Mouse (Mus musculus) lung, postnatal 0 days (tissue): ENCODE results near the gene Ndufb2.

ENCODE experiments used
- CTCF ChIP-seq: IDR thresholded peaks from 2 replicates; pipeline ENCODE4 v1.5.1; 2016; ENCODE audit warnings: antibody characterized with exemption, mild to moderate bottlenecking
- EP300 ChIP-seq: IDR thresholded peaks from 2 replicates; pipeline ENCODE4 v1.6.1; 2016; ENCODE audit warnings: antibody characterized with exemption, mild to moderate bottlenecking, control low read depth

- TF ChIP-seq CTCF (no peak), EP300 (no peak)
Measured at GRCm38 (mm10) chr6:39579552-39579951, 12.8 kb upstream of the Ndufb2 start.
